Mouse (Mus musculus) ovary, postnatal 14 days (tissue): ENCODE measurements at regions not wholly inside any gene's neighbourhood (a gene's known extent, or its start where the extent isn't known, plus 50 kb on each side); places are given as distances from the start of the nearest gene placed in this dataset.
A peak's percentile ranks its signal among the peaks of the same experiment; 100 is the strongest.
"Not testable (repeated sequence)": the region's sequence is repeated elsewhere in the genome, so short reads cannot be mapped to it uniquely, and the experiment has no call there.

Source experiments
- DNase-seq: peaks from one replicate; pipeline ENCODE4 v3.0.0; 2022; ENCODE audit warnings: low spot score

DNA sequence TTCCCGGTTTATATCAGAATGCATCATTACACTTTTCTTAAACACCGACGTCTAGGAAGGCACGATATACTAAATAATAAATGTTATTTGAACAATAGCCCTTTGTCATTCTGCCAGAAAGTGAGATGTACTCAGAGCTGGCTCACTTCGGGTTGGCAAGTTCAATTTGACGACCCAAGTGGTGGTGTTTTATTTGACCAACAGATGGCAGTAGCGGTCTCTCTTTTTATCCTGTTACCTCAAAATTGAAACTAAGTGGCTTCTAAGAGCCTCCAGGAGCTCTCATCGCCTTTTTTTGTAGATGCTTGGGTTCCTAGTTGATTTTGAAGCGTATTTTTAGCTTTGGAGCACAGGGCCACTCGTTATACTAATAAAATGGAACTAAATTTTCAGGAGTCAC lies 66.7 kb upstream of the Chmp2b start:
- DNase-seq = peak; percentile 46

DNA sequence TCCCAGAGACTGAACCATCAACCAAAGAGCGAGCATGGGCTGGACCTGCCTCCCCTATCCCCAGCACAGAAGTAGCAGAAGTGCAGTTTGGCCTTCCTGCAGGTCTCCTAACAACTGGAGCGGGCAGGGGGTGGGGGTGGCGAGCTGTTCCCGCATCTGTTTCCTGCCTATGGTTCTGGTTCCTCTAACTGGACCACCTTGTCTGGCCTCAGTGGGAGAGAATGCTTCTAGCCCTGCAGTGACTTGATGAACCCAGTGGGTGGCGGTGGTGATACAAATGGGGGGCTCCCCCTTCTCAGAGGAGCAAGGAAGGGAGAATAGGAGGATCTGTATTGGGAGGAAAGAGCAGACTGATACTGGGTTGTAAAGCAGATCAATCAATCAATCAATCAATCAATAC lies 69.2 kb upstream of the Chmp2b start:
- DNase-seq = no peak

DNA sequence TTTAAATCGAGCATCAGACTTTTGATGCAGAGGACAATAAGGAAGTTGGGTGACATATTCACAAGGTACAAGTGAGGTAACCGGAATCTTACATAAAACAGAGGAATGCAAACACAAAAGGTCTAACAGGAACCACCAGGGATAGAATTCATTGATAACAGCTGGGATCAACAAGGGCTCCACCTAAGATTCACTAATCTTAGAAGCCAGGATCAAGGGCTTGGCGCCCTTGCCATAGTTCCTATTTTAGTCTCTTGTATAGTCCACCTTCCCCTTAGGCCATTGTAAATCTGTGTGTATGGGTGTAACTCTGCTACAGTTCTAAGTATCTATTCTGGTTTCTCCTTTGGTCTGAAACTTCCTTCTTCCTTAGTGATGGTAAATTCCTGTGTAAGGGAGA lies 84.2 kb upstream of the Chmp2b start:
- DNase-seq = not testable (repeated sequence)

DNA sequence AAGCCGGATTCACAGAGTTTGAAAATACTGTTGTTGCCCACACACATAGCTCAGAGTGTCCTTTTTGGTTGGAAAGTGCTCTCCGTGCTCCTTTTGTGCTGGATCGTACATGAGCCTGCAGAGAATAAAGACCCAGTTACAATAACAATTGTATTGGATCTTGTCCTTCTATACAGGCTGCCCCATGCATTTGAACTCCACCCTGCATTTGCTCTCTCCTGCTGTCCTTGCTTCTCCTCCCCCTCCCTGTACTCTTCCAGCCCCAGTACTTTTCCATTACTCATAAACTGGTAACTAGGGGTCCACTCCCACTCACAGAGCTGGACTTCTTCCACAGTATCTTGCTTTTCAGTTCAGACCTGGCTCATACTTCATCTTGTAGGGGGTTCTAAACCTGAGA lies 86.5 kb upstream of the Chmp2b start:
- no peak for DNase-seq

DNA sequence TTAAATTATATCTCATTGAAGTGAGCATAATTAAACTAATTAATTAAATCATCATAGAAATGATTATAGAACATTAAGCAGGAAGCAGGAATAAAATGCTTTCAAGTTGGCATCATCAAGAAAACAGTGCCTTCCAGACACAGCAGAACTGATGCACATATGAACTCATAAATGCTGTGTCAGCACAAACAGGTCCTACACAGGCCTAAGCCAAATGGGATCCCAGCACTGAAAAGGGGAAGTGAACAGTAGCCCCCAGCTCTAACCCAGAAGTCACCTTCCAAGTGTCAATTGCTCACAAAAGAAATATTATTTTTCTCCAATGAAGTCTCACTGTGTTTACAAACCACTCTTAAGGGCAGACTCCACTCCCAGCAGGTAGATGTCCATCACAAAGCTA lies 93.0 kb upstream of the Chmp2b start:
- no peak for DNase-seq

DNA sequence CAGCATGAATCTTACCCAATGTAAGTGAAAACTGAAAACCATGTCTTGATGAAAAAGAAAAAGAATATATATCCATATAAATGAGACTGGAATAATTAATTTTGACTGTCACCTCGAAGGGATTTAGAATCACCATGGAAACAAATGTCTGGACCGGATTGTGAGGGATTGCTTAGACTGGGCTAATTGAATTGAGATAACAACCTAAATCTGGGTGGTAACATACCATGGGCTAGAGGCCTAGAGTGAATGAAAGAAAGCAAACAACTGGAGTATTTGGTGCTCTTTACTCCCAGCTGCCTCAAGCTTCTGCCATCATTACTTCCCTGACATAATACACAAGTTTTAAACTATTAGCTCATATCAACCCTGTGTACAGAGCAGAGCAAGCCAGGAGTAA lies 95.3 kb upstream of the Chmp2b start:
- DNase-seq = no peak

DNA sequence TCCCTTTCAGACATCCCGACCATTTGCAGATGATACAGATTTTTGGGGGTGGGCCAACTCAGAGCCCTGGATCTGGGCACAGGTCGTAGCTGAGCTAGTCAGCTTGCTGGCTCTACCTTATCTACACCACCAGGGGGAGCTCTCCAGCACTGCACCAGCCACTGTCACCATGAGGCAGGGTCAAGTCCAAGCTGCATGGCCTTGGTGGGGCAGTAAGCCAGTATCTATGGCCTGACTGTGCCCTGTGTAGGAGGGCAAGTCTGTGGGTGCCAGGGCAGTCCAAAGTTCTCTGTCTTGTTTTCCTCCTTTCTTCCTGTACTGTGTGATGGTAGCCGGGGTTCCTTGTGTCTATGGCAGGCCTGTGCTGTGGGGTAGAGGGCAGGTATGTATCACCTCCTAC lies 102.3 kb upstream of the Chmp2b start:
- peak; percentile 3 for DNase-seq

DNA sequence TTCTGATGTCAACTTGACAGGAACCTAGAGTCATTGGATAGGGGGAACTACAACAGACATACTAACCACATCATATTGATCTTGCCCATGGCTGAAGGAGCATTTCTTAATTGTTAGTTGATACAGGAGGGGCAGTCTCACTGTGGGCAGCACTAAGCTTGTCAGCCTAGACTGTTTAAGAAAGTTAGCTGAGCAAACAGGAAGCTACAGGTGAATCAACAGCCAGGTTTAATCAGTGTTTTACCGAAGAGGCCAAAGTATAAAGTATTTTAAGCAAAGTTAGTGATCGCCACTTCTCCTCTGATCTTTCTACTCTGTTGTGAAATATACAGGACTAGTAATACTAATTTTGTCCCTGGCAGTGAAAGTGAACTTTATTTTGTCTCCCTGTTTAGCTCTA lies 109.6 kb upstream of the Chmp2b start:
- DNase-seq = no peak

DNA sequence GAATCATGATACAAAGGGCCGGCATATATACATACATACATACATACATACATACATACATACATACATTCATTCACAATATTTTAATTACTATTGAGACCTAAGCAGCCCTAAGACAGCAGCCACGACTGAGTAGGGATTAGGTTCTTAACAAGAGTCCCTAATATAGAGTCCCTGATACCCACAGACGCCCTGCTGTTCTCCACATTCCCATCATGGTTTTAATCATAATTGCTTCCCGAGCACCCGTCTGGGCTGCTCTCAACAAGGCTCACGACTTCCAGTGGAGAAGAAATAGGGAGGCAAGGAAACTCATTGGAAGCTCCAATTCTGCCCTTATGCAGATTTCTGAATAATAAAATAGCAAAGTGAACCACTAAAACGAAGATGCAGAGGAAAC lies 120.6 kb upstream of the Chmp2b start:
- no peak for DNase-seq

DNA sequence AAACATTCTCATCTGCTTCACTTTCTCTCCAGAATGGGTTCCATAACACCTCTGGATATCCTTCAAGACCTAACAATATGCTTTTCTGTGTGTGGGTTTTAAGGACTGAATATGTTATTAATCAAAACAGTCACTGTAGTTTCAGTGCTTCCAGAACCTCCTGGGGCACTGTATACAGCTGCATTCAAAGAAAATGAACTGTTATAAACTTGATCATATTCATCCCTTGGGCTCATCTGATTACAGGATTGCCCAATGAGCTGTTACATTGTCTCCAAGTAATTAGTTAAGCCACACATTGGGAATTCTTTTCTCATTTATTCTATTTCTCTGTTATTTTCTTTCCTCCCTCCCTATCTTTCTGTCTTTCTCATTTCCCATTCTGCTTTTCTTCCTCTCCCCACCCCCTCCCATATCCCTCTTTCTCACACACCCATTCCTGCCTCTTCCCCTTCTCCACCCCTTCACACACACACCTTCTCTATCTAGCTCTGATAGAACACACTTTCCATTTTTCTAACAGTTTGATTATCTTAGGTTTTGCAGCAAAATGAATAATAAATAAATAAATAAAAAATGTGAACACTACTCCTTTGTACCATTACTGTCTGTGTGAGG lies 121.3 kb upstream of the Chmp2b start:
- no peak for DNase-seq

DNA sequence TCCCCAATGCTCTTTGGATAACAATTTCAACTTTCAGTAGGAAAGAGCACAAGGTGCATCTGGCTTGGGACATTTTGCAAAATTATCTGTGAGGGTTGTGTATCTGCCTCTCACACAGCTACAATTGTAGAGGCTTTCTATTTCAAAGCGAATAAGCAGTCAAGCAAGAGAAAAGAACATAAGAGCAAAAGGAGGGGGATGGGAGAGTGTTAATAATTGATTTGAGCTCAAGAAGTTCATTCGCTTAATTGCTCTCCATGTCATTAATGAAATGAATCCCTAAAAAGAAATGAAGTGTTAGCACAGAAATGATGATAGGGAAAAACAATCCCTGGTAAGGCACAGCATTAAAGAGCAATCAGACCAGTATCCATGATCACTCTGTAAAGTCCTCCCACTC lies 121.4 kb upstream of the Vgll3 start:
- no peak for DNase-seq

DNA sequence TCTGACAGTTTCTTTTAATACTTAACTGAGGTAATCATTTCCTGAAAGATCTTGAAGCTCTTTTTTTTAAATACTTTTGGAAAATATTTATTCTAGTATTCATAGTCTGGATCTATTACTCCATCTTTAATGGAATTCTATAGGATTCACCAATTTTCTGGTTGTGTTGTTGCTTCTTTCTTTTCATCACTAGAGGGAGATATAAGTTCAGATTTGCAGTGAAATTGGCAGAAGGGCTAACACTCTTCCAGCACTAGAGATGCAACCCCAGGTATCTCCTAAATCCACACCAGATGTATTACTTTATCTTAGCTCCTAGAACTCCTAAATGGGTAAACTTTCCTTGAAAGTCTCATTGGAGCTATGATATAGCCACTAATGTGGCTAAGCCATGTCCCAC lies 99.4 kb upstream of the Vgll3 start:
- DNase-seq = no peak

DNA sequence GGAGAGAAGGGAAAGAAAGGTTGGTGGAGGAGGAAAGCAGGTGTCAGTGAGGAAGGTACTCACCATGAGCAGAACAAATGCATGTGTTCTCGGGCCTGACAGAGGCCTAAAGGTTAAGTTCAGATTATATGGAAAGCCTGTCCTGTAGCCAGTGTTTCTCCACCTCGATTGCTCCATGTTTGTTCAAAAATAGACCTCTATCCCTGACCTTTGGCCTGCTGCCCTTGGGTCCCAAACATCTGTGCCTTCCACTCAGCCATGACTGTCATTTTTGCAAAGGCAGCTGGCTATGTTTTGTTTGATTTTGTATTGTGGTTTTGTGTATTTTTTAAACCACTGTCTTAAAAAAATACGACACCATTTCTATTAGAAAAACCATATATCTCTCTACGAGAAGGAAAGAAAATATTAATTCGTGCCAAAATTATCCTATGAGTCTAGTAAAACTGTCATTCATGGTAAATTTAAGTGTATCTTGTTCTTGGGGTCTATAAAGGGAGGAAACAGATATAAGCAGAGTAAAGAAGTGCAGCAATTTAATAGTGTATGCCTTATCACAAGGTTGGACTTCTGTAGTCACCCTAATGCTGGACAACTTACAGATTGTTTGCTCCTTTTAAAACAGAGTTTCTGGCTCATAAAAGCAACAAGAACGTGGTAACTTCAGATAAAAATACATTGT lies 96.1 kb upstream of the Vgll3 start:
- DNase-seq = no peak

DNA sequence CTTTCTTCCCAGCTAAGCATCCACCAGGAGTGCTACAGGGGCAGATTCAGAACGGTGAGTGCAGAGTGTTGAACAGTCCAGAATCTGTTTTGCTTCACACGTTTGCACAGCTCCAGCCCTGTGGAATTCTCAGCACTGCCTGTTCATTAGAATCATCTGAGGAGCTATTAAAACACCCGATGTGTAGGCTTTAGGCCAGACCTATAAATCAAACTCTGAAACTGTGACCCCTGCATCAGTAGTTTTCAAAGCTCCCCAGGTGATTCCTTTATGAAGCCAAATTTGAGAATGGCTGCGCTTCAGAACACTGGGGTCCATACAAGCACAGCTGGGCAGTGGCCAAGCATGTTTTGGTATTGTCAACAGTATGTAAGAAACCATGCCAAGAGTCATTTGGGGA lies 94.1 kb upstream of the Vgll3 start:
- DNase-seq = no peak

DNA sequence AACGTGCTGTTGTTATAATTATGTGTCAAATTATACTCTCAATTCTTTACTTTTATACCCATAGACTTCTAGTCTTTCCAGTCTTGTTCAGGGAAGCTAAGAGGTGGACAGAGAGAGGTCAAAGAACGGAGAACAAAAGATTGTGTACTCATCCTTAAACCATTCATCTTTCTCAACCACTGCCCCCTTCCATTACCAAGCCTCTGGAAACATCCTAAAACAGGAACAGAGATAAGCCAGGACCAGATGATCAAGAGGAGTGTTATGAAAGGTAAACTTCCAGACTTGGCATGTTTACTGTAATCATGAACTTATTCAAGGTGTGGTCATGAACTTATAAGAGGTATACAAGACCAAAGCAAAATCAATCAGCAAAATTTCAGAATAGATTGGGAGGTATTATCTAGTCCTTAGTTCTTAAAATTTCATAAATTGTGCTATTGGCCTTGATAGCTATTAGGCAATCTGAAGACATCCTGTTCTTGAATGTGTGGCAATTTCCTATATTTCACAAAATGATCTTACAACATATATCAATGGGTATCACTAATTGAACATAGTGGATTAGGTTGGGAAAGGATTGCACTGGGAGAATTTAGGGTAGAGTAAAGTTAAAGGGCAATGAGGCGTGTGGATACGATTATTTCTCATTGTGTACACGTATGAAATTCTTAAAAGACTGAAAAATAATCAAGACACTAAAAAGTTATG lies 89.3 kb upstream of the Vgll3 start:
- DNase-seq = no peak

DNA sequence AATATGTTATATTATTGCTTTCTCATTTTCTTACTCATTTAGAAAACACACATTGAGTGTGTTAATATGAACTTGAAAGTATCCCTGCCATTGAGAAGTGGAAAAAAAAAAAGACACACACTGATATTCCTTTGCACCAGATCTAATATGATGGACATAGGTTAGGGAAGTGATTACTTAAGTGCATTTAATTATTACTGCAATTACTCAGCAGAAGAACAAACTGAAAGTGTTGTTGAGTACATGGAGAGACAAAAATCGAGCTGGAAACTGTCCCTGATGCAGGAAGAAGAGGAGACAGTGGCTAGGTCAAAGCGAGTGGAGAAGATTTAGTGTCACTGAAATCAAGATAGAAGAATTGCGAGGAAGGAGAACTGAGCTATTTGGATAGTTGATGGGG lies 88.8 kb upstream of the Vgll3 start:
- DNase-seq = no peak

DNA sequence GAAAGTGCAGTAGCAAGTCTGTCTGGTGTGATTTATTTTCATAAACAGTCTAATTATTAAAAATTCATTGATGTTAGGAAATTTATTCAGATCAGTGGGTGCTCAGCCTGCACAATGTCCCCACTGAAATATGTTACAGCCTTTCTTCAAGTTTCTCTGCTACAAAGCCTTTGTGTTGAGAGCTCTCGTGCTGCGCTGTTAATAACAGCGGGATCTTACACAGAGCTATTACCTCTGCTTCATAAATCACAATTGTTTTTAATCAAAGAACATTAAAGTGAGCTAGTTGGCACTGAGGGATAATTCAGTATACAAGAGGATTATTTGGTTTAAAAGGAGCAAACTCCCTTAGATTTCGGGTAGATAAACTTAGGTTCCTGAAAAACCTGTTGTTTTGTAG lies 85.7 kb upstream of the Vgll3 start:
- DNase-seq = no peak

DNA sequence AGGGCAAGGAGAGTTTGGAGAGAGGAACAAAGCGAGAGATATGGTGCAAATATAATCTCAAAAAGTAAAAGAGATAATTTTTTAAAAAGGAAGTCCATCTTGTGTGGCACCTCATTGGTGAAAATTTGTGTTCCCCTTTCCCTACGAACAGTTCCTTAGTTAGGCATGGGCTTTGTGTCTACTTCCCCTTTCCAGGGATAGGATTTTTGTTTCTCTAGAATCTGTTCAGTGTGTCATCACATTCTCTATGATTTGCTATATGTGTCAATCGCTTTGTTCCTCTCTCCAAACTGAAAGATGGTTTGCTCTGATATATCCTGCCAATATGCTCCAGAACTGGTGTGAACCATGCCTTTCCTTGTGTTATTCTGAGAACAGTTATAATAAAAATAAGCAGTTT lies 75.4 kb upstream of the Vgll3 start:
- no peak for DNase-seq

DNA sequence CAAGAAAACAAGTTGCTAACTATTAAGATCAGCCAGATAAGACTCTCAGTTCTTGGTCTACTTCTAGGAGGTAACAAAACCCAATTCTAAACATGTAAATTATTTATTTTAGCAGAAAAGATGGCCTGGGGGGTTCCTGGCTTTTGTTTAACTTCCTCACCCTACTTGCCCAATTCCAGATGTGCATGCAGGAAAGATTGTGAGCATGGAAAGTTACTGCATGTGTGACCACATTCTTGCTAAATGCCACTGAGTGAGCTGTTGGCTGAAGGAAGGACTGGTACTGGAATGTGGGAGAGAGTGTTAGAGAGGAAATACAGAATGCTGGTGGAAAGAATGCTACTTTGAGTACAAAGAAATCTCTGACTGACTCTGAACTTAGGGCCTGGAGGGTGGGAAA lies 72.1 kb upstream of the Vgll3 start:
- DNase-seq = no peak

DNA sequence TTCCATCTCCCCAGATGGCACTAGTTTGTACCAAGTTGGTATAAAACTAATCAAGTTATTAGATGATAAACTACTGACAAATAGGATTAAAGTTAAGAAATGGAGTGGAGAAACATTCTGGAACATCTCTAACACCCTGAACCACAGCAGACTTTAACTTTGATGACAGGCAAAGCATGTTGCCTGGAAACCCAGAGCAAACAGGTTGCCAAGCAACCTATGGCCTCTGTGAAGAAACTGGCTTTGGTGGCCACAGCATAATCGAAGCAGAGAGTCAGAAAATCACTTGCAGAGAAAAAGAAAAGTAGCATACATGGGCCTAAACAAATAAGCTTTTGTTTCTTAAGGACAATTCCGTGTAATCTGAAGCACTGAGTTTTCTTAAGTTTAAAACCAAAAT lies 59.4 kb upstream of the Vgll3 start:
- DNase-seq = no peak
